Mouse (Mus musculus): ENCODE measurements at regions not wholly inside any gene's neighbourhood (a gene's known extent, or its start where the extent isn't known, plus 50 kb on each side); places are given as distances from the start of the nearest gene placed in this dataset.

DNA sequence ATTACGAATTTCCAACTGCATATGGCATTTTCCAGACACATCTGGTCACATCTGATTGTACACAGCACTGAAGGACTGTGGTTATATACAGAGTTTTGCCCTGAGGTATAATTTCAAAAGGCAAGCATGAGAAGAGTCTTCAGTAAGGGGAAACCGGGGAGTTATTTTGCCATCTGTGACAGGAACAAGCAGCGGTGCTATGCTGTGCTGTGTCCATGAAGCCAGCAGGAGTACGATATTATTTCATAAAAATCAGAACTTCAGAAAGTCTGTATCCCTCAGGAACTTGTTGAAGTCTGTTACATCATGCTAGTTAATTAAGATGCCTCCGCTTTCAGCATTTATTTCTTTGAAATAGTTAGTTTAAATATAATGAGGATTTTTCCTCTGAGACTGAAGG, 163.7 kb downstream of the Calcrl start:
- H3K27ac ChIP-seq (ENCODE audit: low read depth), result no peak overlapping the region
- H3K9me3 ChIP-seq (ENCODE audit: low read length), result no peaks in the 10 kb centered on the region
- H3K27me3 ChIP-seq (ENCODE audit: insufficient read depth, low read length), result no peaks in the 10 kb centered on the region
- WGBS (ENCODE audit: insufficient replicate concordance), result 84% methylated on average over 5 of the region's 5 CpGs
- ATAC-seq, result no peak
- no peak overlapping the region for H3K4me2 ChIP-seq (ENCODE audit: low read depth, low read length)
- TF ChIP-seq CTCF (IDR thresholded peaks at IDR 0.05; ENCODE audit: low read depth), result no peak
- TF ChIP-seq EP300 (IDR thresholded peaks at IDR 0.05; ENCODE audit: low read depth), result no peak
- no peak overlapping the region for H3K4me3 ChIP-seq (ENCODE audit: low read depth, low read length)
- no peaks in the 10 kb centered on the region for H3K4me1 ChIP-seq (ENCODE audit: insufficient read depth)
- no peak overlapping the region for H3K9ac ChIP-seq (replicated peaks)
- DNase-seq, result no peak
- H3K36me3 ChIP-seq (replicated peaks; ENCODE audit: insufficient read depth, low read length), result no peaks in the 10 kb centered on the region

DNA sequence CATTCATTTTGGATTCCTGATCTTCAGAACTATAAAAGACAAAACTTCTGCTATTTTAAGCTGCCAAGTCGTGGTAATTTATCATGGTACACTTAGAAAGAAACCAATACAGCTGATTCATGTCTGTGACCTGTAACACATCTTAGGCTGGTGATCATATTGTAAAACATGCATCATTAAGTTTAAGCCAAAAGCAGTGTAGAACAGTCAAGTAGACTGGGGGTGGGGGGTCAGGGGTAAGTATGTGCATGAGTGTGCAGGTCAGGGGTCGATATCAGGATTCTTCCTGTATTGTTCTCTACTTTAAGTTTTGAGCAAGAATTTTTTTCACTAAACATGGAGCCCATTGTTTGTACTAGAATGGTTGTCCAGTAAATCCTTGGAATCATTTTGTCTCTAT, 160.7 kb downstream of the Calcrl start:
- Histone ChIP-seq H3K27me3 (ENCODE audit: insufficient read depth, low read length) (no peaks in the 10 kb centered on the region), H3K9ac (replicated peaks) (no peak overlapping the region), H3K4me2 (ENCODE audit: low read depth, low read length) (no peak overlapping the region), H3K4me3 (ENCODE audit: low read depth, low read length) (no peak overlapping the region), H3K9me3 (ENCODE audit: low read length) (no peaks in the 10 kb centered on the region), H3K36me3 (replicated peaks; ENCODE audit: insufficient read depth, low read length) (no peaks in the 10 kb centered on the region), H3K4me1 (ENCODE audit: insufficient read depth) (no peaks in the 10 kb centered on the region), H3K27ac (ENCODE audit: low read depth) (no peak overlapping the region)
- 57% methylated on average over 2 of the region's 2 CpGs for WGBS (ENCODE audit: insufficient replicate concordance)
- ATAC-seq, result no peak
- no peak for TF ChIP-seq EP300 (IDR thresholded peaks at IDR 0.05; ENCODE audit: low read depth)
- TF ChIP-seq CTCF (IDR thresholded peaks at IDR 0.05; ENCODE audit: low read depth), result no peak
- no peak for DNase-seq

DNA sequence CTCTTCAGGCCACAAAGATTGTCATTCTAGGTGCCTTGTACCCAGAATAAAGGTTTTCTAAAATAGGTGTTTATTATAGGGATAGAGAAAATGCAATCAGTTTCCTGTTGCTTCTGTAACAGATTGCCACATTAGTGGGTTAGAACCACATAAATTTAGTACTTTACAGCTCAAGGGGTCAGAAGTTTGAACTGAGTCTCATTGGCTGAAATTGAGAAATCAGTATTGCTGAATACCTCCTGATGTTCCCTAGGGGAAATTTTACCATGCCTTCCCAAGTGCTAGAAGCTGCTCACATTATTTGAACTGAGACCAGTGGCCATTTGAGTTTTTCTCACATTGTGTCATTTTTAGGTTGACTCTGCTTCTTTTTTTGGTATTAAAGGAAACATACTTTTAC, 160.2 kb downstream of the Calcrl start:
- H3K4me2 ChIP-seq (ENCODE audit: low read depth, low read length), result no peak overlapping the region
- DNase-seq (no peak), ATAC-seq (no peak)
- no peak overlapping the region for H3K4me3 ChIP-seq (ENCODE audit: low read depth, low read length)
- H3K9ac ChIP-seq (replicated peaks), result no peak overlapping the region
- no peaks in the 10 kb centered on the region for H3K9me3 ChIP-seq (ENCODE audit: low read length)
- no peak overlapping the region for H3K27ac ChIP-seq (ENCODE audit: low read depth)
- TF ChIP-seq EP300 (IDR thresholded peaks at IDR 0.05; ENCODE audit: low read depth), result no peak
- no peak for TF ChIP-seq CTCF (IDR thresholded peaks at IDR 0.05; ENCODE audit: low read depth)
- H3K4me1 ChIP-seq (ENCODE audit: insufficient read depth), result no peaks in the 10 kb centered on the region
- H3K36me3 ChIP-seq (replicated peaks; ENCODE audit: insufficient read depth, low read length), result no peaks in the 10 kb centered on the region
- no peaks in the 10 kb centered on the region for H3K27me3 ChIP-seq (ENCODE audit: insufficient read depth, low read length)

DNA sequence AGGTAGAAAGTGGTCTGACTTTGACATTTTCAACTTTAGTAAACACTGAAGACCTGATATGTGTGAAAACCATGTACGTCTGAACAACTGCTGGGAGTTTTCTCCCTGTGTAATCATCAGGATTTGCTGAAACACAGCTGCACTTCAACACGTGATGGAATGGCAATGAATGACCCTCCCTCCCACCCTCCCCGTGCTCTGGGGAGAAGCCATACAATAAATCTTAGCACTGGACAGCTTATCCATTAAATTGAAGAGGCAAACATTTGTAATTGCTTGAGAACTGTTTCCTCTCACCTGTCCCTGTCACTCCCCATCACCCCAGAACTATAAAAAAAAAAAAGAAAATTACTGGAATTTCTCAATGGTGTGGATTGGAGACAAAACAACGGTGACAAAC, 159.1 kb downstream of the Calcrl start:
- Histone ChIP-seq H3K4me2 (ENCODE audit: low read depth, low read length) (no peak overlapping the region), H3K36me3 (replicated peaks; ENCODE audit: insufficient read depth, low read length) (no peaks in the 10 kb centered on the region), H3K9ac (replicated peaks) (no peak overlapping the region), H3K4me1 (ENCODE audit: insufficient read depth) (no peaks in the 10 kb centered on the region), H3K9me3 (ENCODE audit: low read length) (no peaks in the 10 kb centered on the region), H3K27me3 (ENCODE audit: insufficient read depth, low read length) (no peaks in the 10 kb centered on the region), H3K4me3 (ENCODE audit: low read depth, low read length) (no peak overlapping the region), H3K27ac (ENCODE audit: low read depth) (no peak overlapping the region)
- DNase-seq (no peak), ATAC-seq (no peak)
- TF ChIP-seq CTCF (IDR thresholded peaks at IDR 0.05; ENCODE audit: low read depth), result no peak
- TF ChIP-seq EP300 (IDR thresholded peaks at IDR 0.05; ENCODE audit: low read depth), result no peak
- WGBS (ENCODE audit: insufficient replicate concordance), result 69% methylated on average over 4 of the region's 4 CpGs

DNA sequence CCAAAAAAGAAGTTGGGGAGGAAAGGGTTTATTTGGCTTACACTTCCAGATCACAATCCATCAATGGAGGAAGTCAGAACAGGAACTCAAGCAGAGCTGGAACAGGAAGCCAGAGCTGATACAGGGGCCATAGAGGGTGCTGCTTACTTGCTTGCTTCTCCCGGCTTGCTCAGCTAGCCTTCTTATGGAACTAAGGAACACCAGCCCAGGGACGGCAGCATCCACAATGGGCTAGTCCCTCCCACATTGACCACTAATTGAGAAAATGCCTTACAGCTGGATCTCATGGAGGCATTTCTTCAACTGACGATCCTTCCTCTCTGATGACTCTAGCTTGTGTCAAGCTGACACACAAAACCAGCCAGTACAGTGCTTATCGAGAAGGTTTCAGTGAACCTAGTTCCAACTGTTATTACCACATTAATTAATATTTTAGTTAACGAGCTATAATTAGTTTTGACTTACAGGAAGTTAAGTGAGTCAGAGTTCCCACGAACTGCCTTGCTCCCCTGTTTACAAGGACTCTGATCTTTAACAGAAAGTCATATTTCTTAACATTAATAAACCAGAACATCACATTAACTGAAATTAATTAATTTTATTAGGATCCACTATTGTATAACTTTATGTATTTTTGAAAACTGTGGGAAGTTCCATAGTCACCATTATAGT, 158.2 kb downstream of the Calcrl start:
- no peak for TF ChIP-seq EP300 (IDR thresholded peaks at IDR 0.05; ENCODE audit: low read depth)
- TF ChIP-seq CTCF (IDR thresholded peaks at IDR 0.05; ENCODE audit: low read depth), result no peak
- no peaks in the 10 kb centered on the region for H3K36me3 ChIP-seq (replicated peaks; ENCODE audit: insufficient read depth, low read length)
- H3K9me3 ChIP-seq (ENCODE audit: low read length), result no peaks in the 10 kb centered on the region
- H3K9ac ChIP-seq (replicated peaks), result no peak overlapping the region
- H3K4me3 ChIP-seq (ENCODE audit: low read depth, low read length), result no peak overlapping the region
- 62% methylated on average over 6 of the region's 6 CpGs for WGBS (ENCODE audit: insufficient replicate concordance)
- H3K27me3 ChIP-seq (ENCODE audit: insufficient read depth, low read length), result no peaks in the 10 kb centered on the region
- DNase-seq (no peak), ATAC-seq (no peak)
- H3K4me1 ChIP-seq (ENCODE audit: insufficient read depth), result no peaks in the 10 kb centered on the region
- H3K27ac ChIP-seq (ENCODE audit: low read depth), result no peak overlapping the region
- no peak overlapping the region for H3K4me2 ChIP-seq (ENCODE audit: low read depth, low read length)

DNA sequence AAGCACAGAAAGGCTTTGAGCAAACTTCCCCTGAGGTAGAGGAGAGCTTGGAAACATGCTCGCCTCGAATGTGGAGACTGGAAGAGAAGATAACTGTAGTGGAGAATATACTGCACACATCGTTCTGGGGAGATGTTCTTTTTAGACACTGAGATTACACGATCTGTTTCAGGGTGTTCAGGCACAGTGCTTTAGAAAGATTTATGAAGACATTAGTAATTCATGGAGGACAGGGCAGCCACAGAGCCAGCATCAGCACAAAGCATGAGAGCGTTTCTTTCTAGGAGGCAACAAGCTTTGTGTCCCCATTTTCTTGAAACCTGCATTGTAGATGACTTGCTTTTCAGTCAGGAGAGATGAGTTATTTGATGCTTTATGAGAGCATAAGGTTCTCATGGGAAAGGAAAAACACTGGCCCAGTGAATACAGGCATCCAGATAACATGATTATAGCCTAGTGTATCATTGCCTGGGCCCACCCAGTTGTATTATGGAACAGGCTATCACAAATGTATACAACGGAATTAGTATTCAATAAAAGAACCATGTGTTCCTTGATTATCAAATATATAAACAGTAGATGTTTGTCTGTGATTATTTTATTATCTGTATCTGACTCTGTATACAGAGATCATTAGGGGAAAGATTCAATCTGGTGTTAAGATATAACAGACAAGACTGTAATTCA, 151.0 kb downstream of the Calcrl start:
- no peak overlapping the region for H3K4me2 ChIP-seq (ENCODE audit: low read depth, low read length)
- no peak overlapping the region for H3K27ac ChIP-seq (ENCODE audit: low read depth)
- H3K36me3 ChIP-seq (replicated peaks; ENCODE audit: insufficient read depth, low read length), result no peaks in the 10 kb centered on the region
- no peaks in the 10 kb centered on the region for H3K9me3 ChIP-seq (ENCODE audit: low read length)
- H3K9ac ChIP-seq (replicated peaks), result no peak overlapping the region
- 63% methylated on average over 6 of the region's 6 CpGs for WGBS (ENCODE audit: insufficient replicate concordance)
- no peak for TF ChIP-seq EP300 (IDR thresholded peaks at IDR 0.05; ENCODE audit: low read depth)
- no peak for TF ChIP-seq CTCF (IDR thresholded peaks at IDR 0.05; ENCODE audit: low read depth)
- no peak for DNase-seq
- no peak for ATAC-seq
- no peak overlapping the region for H3K4me3 ChIP-seq (ENCODE audit: low read depth, low read length)
- no peaks in the 10 kb centered on the region for H3K27me3 ChIP-seq (ENCODE audit: insufficient read depth, low read length)
- H3K4me1 ChIP-seq (ENCODE audit: insufficient read depth), result no peaks in the 10 kb centered on the region

Measured in liver, postnatal 0 days (tissue).